Mouse (Mus musculus): ENCODE measurements at regions not wholly inside any gene's neighbourhood (a gene's known extent, or its start where the extent isn't known, plus 50 kb on each side); places are given as distances from the start of the nearest gene placed in this dataset.
"Not testable (repeated sequence)": the region's sequence is repeated elsewhere in the genome, so short reads cannot be mapped to it uniquely, and the experiment has no call there.

DNA sequence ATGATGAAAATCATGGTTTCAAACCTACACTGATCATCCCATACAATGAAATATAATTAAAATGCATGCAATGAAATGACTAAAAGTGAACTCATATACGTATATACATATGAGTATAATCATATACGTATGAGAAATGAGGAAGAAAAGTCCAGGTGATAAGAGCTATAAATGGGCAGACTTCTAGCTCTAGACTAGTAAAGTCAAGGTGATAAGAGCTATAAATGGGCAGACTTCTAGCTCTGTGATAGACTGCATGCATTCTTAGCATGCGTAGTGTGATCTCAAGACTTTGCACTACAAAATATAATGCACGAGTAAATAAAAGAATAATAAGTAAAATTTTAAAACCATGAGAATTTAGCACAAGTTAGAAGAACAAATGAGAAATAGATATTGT is 606.2 kb upstream of the Gpc5 start:
- Histone ChIP-seq H3K27me3 (replicated peaks; ENCODE audit: control insufficient read depth, insufficient read depth, low read length) (no peaks in the 10 kb centered on the region), H3K4me1 (ENCODE audit: control insufficient read depth, insufficient read depth, low read depth, low read length) (no peaks in the 10 kb centered on the region), H3K4me3 (ENCODE audit: low read length) (no peak overlapping the region), H3K27ac (ENCODE audit: low read depth, low read length) (no peak overlapping the region), H3K9me3 (ENCODE audit: control insufficient read depth, low read length) (no peaks in the 10 kb centered on the region), H3K36me3 (ENCODE audit: control insufficient read depth, insufficient read depth, low read length) (no peaks in the 10 kb centered on the region), H3K9ac (ENCODE audit: low read depth, low read length) (no peak overlapping the region), H3K4me2 (ENCODE audit: low read length) (no peak overlapping the region)
- ATAC-seq: no peak
- WGBS: 98% methylated on average over 4 of the region's 4 CpGs

GRCm38 (mm10) chr14:114493371-114493770 is 598.6 kb upstream of the Gpc5 start:
- H3K27me3 ChIP-seq (replicated peaks; ENCODE audit: control insufficient read depth, insufficient read depth, low read length); H3K4me2 ChIP-seq (ENCODE audit: low read length); H3K9ac ChIP-seq (ENCODE audit: low read depth, low read length); ATAC-seq; H3K4me1 ChIP-seq (ENCODE audit: control insufficient read depth, insufficient read depth, low read depth, low read length); H3K9me3 ChIP-seq (ENCODE audit: control insufficient read depth, low read length); H3K27ac ChIP-seq (ENCODE audit: low read depth, low read length); H3K36me3 ChIP-seq (ENCODE audit: control insufficient read depth, insufficient read depth, low read length); H3K4me3 ChIP-seq (ENCODE audit: low read length): not testable (repeated sequence)
- WGBS: 97% methylated on average over 3 of the region's 3 CpGs

DNA sequence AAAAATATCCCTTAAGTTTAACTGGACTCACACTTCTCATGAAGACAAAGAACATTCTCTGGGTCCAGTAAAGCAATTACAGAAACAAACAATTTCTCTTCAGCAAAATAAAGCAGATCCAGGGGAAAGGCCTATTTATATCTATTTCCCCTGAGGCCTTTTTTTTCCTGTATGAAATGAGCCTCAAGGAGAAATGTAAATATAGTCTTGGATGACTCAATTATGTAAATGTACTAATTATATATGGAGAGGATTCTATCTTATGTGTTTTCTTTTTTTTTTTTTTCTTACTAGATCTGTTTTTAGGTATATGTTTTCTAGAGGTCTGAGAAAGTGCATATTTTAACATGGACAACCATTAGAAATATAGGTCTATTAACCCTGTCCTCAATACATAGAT is 587.0 kb upstream of the Gpc5 start:
- no peak overlapping the region for H3K4me3 ChIP-seq (ENCODE audit: low read length)
- H3K27me3 ChIP-seq (replicated peaks; ENCODE audit: control insufficient read depth, insufficient read depth, low read length): no peaks in the 10 kb centered on the region
- H3K4me1 ChIP-seq (ENCODE audit: control insufficient read depth, insufficient read depth, low read depth, low read length): no peaks in the 10 kb centered on the region
- no peak overlapping the region for H3K9ac ChIP-seq (ENCODE audit: low read depth, low read length)
- H3K9me3 ChIP-seq (ENCODE audit: control insufficient read depth, low read length): no peaks in the 10 kb centered on the region
- H3K27ac ChIP-seq (ENCODE audit: low read depth, low read length): no peak overlapping the region
- H3K4me2 ChIP-seq (ENCODE audit: low read length): no peak overlapping the region
- no peaks in the 10 kb centered on the region for H3K36me3 ChIP-seq (ENCODE audit: control insufficient read depth, insufficient read depth, low read length)
- ATAC-seq: no peak

DNA sequence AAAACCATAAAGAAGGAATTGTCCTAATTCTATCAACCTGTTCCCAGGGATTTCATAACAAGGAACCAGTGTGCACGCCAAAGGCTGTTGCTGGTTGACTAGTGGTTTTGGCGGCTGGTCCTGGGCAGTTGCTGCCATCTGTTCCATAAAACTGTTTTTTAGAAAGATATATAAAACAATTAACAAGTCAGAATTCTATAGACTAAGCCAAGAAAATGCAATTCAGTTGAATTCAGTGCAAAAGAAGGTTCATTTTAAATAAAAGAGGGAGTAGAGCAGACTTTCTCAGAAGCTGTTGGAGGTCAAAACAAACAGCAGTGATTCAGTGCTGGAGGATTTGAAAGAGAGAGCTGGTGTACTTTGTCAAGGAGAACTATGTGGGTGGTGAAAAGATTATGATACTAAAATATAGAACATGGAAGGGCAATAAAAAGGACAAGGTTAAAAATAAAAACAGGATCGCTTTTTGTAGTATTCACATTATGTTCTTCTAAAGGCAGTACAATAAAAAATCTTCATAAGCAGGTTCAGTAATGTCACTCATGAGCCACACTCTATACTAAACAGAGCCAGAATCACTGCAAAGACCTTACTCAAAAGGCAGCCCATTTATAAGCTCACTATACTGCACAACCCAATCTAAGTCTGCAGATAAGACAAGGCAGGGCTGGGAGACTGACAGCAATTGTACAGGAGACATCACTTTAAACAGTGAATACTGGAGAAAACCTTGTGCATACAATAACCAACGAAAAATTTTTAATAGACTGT is 543.9 kb upstream of the Gpc5 start:
- ATAC-seq: no peak

GRCm38 (mm10) chr14:114549101-114549500 is 542.9 kb upstream of the Gpc5 start:
- H3K4me1 ChIP-seq (ENCODE audit: control insufficient read depth, insufficient read depth, low read depth, low read length): no peaks in the 10 kb centered on the region
- no peaks in the 10 kb centered on the region for H3K27me3 ChIP-seq (replicated peaks; ENCODE audit: control insufficient read depth, insufficient read depth, low read length)
- H3K27ac ChIP-seq (ENCODE audit: low read depth, low read length): no peak overlapping the region
- no peak overlapping the region for H3K4me2 ChIP-seq (ENCODE audit: low read length)
- H3K4me3 ChIP-seq (ENCODE audit: low read length): no peak overlapping the region
- no peaks in the 10 kb centered on the region for H3K36me3 ChIP-seq (ENCODE audit: control insufficient read depth, insufficient read depth, low read length)
- 76% methylated on average over 1 of the region's 1 CpGs for WGBS
- no peaks in the 10 kb centered on the region for H3K9me3 ChIP-seq (ENCODE audit: control insufficient read depth, low read length)
- no peak overlapping the region for H3K9ac ChIP-seq (ENCODE audit: low read depth, low read length)
- ATAC-seq: no peak

More for the DNA sequence above, 543.9 kb upstream of the Gpc5 start:
- Histone ChIP-seq H3K4me3 (ENCODE audit: low read length) (no peak overlapping the region), H3K27ac (ENCODE audit: low read depth, low read length) (no peak overlapping the region), H3K4me1 (ENCODE audit: control insufficient read depth, insufficient read depth, low read depth, low read length) (no peaks in the 10 kb centered on the region), H3K4me2 (ENCODE audit: low read length) (no peak overlapping the region), H3K27me3 (replicated peaks; ENCODE audit: control insufficient read depth, insufficient read depth, low read length) (no peaks in the 10 kb centered on the region), H3K9ac (ENCODE audit: low read depth, low read length) (no peak overlapping the region), H3K36me3 (ENCODE audit: control insufficient read depth, insufficient read depth, low read length) (no peaks in the 10 kb centered on the region), H3K9me3 (ENCODE audit: control insufficient read depth, low read length) (no peaks in the 10 kb centered on the region)
- 84% methylated on average over 4 of the region's 4 CpGs for WGBS

DNA sequence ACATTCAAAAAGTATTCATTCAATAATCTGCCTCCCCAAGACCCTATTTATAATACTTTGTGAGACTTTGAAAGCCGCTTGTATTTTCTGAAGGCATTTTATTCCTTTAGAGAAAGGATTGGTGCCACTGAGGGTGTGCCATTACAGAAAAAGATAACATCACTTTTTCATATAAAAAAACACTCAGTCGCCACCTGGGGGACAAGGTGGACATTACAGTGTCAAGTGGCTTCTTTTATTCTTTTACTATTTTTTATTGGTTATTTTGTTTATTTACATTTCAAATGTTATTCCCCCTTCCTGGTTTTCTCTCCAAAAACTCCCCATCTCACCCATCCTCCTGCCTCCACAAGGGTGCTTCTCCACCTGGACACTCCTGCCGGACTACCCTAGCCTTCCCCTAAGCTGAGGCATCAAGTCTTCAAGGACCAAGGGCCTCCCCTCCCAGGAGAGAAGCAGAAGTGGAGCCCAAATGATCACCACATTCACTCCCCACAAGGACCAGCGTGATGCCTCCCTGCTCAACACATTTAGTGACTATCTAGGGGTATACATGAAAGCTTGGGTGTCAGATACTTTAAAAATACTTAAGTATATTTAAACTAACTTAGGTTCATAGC is 525.5 kb upstream of the Gpc5 start:
- Histone ChIP-seq H3K36me3 (ENCODE audit: control insufficient read depth, insufficient read depth, low read length) (no peaks in the 10 kb centered on the region), H3K9ac (ENCODE audit: low read depth, low read length) (no peak overlapping the region), H3K4me2 (ENCODE audit: low read length) (no peak overlapping the region), H3K4me3 (ENCODE audit: low read length) (no peak overlapping the region), H3K27ac (ENCODE audit: low read depth, low read length) (no peak overlapping the region), H3K4me1 (ENCODE audit: control insufficient read depth, insufficient read depth, low read depth, low read length) (no peaks in the 10 kb centered on the region), H3K9me3 (ENCODE audit: control insufficient read depth, low read length) (no peaks in the 10 kb centered on the region), H3K27me3 (replicated peaks; ENCODE audit: control insufficient read depth, insufficient read depth, low read length) (no peaks in the 10 kb centered on the region)
- 47% methylated on average over 4 of the region's 4 CpGs for WGBS
- no peak for ATAC-seq

DNA sequence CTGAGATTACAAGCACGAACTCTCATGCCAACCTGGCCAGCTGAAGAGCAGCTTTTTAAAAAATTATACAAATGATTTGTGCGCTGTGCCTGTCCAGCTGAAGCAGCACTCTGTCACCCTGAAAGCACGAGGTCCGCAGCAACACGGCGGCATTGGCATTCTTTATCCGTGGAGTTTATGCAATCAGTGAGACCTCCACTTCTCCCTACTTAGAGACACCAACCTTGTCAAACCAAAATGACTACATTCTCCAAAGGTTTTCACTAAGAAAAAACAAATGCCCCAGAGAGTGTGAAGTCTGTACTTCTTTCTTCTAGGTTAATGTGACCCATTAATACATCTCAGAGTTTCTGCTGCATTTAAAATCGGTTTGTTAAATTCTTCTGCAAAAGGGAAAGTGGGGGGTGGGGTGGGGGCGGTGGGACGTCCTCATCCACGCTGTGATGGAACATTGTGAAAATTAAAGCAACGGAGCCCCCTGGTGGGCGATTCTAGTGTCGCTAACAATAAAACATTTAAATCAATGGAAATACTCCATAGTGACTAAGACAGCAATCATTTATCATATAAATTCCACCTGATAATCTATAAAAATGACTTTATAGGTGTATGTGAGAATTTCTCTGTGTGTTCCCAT is 524.2 kb upstream of the Gpc5 start:
- Histone ChIP-seq H3K9ac (ENCODE audit: low read depth, low read length) (peak overlapping the region; percentile 50), H3K9me3 (ENCODE audit: control insufficient read depth, low read length) (no peaks in the 10 kb centered on the region), H3K27ac (ENCODE audit: low read depth, low read length) (no peak overlapping the region), H3K36me3 (ENCODE audit: control insufficient read depth, insufficient read depth, low read length) (no peaks in the 10 kb centered on the region), H3K4me2 (ENCODE audit: low read length) (peak overlapping the region; percentile 46), H3K4me1 (ENCODE audit: control insufficient read depth, insufficient read depth, low read depth, low read length) (no peaks in the 10 kb centered on the region), H3K4me3 (ENCODE audit: low read length) (peak overlapping the region; percentile 21; the same call in 1 of the 2 replicates), H3K27me3 (replicated peaks; ENCODE audit: control insufficient read depth, insufficient read depth, low read length) (no peaks in the 10 kb centered on the region)
- ATAC-seq: peak; percentile 86
- 13% methylated on average over 14 of the region's 14 CpGs for WGBS

DNA sequence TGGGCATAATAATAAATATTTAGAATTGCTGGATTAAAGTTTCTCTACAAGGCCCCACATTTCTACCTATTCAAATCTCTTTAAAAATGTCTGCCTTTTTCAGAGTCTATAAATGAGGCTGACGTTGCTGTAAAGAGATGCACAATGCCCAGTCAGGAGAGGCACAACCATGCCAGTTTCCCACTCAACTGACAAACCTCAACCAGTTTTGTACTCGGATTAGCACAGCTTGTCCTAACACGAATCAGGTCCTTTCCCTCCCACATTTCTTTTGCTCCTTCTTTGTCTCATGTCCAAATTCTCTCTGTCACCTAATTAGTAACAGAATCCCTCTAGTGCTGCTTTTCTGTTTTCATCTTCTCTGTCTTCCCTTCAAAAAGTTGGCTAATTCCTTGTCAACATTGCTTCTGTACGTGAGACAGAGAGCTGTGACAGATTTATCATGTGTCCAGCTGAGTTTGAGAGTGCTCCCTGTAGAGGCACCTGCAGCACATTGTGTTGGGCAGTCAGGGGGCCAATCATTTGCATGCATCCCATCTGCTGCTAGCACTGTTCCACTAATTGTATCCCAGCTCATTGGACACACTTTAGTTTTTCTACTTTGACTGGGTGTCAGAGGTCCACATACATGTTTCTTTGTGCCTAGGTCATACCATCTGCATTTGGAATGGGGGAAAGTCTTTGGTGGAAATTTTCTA is 504.5 kb upstream of the Gpc5 start:
- no peaks in the 10 kb centered on the region for H3K9me3 ChIP-seq (ENCODE audit: control insufficient read depth, low read length)
- H3K4me3 ChIP-seq (ENCODE audit: low read length): no peak overlapping the region
- H3K4me2 ChIP-seq (ENCODE audit: low read length): no peak overlapping the region
- no peaks in the 10 kb centered on the region for H3K4me1 ChIP-seq (ENCODE audit: control insufficient read depth, insufficient read depth, low read depth, low read length)
- H3K27ac ChIP-seq (ENCODE audit: low read depth, low read length): no peak overlapping the region
- no peak overlapping the region for H3K9ac ChIP-seq (ENCODE audit: low read depth, low read length)
- peak; percentile 89 for ATAC-seq
- no peaks in the 10 kb centered on the region for H3K36me3 ChIP-seq (ENCODE audit: control insufficient read depth, insufficient read depth, low read length)
- 16% methylated on average over 4 of the region's 4 CpGs for WGBS
- H3K27me3 ChIP-seq (replicated peaks; ENCODE audit: control insufficient read depth, insufficient read depth, low read length): no peaks in the 10 kb centered on the region

- ATAC-seq: no peak
- WGBS: 56% methylated on average over 4 of the region's 4 CpGs
- H3K4me1 ChIP-seq (ENCODE audit: control insufficient read depth, insufficient read depth, low read depth, low read length): no peaks in the 10 kb centered on the region
These were observed 482.7 kb upstream of the Gpc5 start for GRCm38 (mm10) chr14:114609296-114609695.

More at GRCm38 (mm10) chr14:114609296-114609695, 482.7 kb upstream of the Gpc5 start:
- no peak overlapping the region for H3K4me3 ChIP-seq (ENCODE audit: low read length)
- H3K27me3 ChIP-seq (replicated peaks; ENCODE audit: control insufficient read depth, insufficient read depth, low read length): no peaks in the 10 kb centered on the region
- H3K9ac ChIP-seq (ENCODE audit: low read depth, low read length): no peak overlapping the region
- H3K27ac ChIP-seq (ENCODE audit: low read depth, low read length): no peak overlapping the region
- H3K36me3 ChIP-seq (ENCODE audit: control insufficient read depth, insufficient read depth, low read length): no peaks in the 10 kb centered on the region
- no peak overlapping the region for H3K4me2 ChIP-seq (ENCODE audit: low read length)
- no peaks in the 10 kb centered on the region for H3K9me3 ChIP-seq (ENCODE audit: control insufficient read depth, low read length)

Measured in hindbrain, embryonic 16.5 days (tissue).